Mouse (Mus musculus): ENCODE measurements around the gene Zbtb48.

The Zbtb48 gene

GRCm38 (mm10) chr4:151972221-151972967, 55.1 kb downstream of the Zbtb48 start:
- DNase-seq (ENCODE audit: low spot score) = no peak
